Mouse (Mus musculus): ENCODE data around the gene Prdx1. TPM values are rescaled to one million over a fixed set of nuclear protein-coding genes. Genes with fewer than 3 reads are reported as not detected.
"Not testable (repeated sequence)": the region's sequence is repeated elsewhere in the genome, so short reads cannot be mapped to it uniquely, and the experiment has no call there.

The Prdx1 gene
- polyA plus RNA-seq, 1 experiment from 2014 or later, result 1,494 TPM

DNA sequence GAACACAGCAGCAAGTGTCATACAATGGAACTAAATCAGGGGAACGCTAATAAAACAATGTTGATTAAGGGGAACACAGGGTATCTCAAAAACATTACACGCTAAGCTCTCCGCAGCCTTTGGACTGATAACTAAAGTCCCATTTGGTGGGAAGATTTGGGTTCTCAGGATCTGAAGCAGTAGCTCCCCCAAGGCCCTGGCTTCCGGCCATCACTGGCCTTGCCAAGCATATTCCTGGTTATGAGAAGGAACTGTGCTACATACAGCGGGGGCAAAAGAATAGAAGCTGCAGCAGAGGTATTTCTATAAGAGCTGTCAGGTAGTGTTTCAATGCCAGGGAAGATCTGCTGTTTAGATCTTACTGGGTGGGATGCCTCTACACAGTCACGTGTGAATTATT is 32.1 kb upstream of the Prdx1 start:
- Histone ChIP-seq H3K4me1 (replicated peaks; ENCODE audit: control insufficient read depth, insufficient read depth, low read length) (peaks cover 11% of the 10 kb centered on the region), H3K9me3 (ENCODE audit: control insufficient read depth, low read length) (no peaks in the 10 kb centered on the region), H3K27ac (ENCODE audit: low read length) (no peak overlapping the region), H3K4me2 (ENCODE audit: low read depth, low read length) (no peak overlapping the region), H3K36me3 (ENCODE audit: control insufficient read depth, insufficient read depth, low read length) (peaks cover under 1% of the 10 kb centered on the region; the same call in 1 of the 2 replicates), H3K4me3 (ENCODE audit: low read length) (no peak overlapping the region), H3K27me3 (ENCODE audit: control insufficient read depth, insufficient read depth, low read depth, low read length) (no peaks in the 10 kb centered on the region), H3K9ac (ENCODE audit: low read length) (no peak overlapping the region)
- ATAC-seq (ENCODE audit: low read depth), result no peak
- WGBS, result 81% methylated on average over 6 of the region's 6 CpGs

DNA sequence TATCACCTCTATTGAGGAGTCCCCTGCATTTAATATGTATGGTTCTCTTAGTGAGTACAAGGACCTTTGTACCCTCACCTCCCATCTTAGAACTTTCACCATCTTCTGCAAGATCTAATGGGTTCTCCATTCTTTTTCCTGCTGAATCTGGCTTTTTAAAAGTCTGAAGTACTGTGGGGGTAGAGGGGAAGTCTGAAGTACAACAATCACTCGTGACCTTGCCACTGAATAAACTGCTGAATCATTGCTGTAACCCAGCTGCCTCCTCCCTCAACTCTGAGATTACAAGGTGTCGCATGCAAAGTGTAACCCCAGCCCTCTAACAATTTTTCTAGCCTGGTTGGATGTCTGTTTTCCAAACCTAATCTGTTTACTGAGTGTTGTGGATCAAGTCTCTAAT is 30.2 kb upstream of the Prdx1 start:
- no peak overlapping the region for H3K27ac ChIP-seq (ENCODE audit: low read length)
- WGBS, result 29% methylated on average over 2 of the region's 2 CpGs
- H3K4me3 ChIP-seq (ENCODE audit: low read length), result no peak overlapping the region
- no peaks in the 10 kb centered on the region for H3K9me3 ChIP-seq (ENCODE audit: control insufficient read depth, low read length)
- H3K36me3 ChIP-seq (ENCODE audit: control insufficient read depth, insufficient read depth, low read length), result no peaks in the 10 kb centered on the region
- no peak overlapping the region for H3K4me2 ChIP-seq (ENCODE audit: low read depth, low read length)
- H3K4me1 ChIP-seq (replicated peaks; ENCODE audit: control insufficient read depth, insufficient read depth, low read length), result peaks cover 6% of the 10 kb centered on the region
- H3K27me3 ChIP-seq (ENCODE audit: control insufficient read depth, insufficient read depth, low read depth, low read length), result no peaks in the 10 kb centered on the region
- H3K9ac ChIP-seq (ENCODE audit: low read length), result no peak overlapping the region
- ATAC-seq (ENCODE audit: low read depth), result no peak

GRCm38 (mm10) chr4:116655658-116656057 is 29.7 kb upstream of the Prdx1 start:
- Histone ChIP-seq H3K27me3 (ENCODE audit: control insufficient read depth, insufficient read depth, low read depth, low read length) (no peaks in the 10 kb centered on the region), H3K27ac (ENCODE audit: low read length) (no peak overlapping the region), H3K36me3 (ENCODE audit: control insufficient read depth, insufficient read depth, low read length) (no peaks in the 10 kb centered on the region), H3K9me3 (ENCODE audit: control insufficient read depth, low read length) (no peaks in the 10 kb centered on the region), H3K4me2 (ENCODE audit: low read depth, low read length) (no peak overlapping the region), H3K4me3 (ENCODE audit: low read length) (no peak overlapping the region), H3K9ac (ENCODE audit: low read length) (no peak overlapping the region), H3K4me1 (replicated peaks; ENCODE audit: control insufficient read depth, insufficient read depth, low read length) (peaks cover 3% of the 10 kb centered on the region)
- ATAC-seq (ENCODE audit: low read depth), result no peak
- WGBS, result 65% methylated on average over 3 of the region's 3 CpGs

DNA sequence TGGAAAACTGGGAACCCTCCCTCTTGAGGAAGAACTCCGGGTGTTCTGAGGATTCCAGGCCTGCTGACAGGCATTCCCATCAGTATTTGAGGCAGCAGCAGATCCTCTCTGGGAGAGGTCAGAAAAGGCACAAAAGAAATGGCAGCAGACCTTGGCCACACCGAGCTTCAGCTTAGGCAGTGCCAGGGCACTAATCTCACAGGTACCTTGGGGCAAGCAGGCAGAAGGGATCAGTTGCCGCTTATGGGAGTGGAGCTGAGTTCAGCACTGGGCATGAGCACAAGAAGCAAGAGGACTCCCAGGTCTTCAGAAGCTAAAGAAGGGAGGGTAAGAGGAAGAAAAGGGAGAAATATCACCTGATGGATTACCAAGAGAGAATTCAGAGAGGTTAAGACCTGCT is 27.4 kb upstream of the Prdx1 start:
- Histone ChIP-seq H3K36me3 (ENCODE audit: control insufficient read depth, insufficient read depth, low read length) (no peaks in the 10 kb centered on the region), H3K27ac (ENCODE audit: low read length) (no peak overlapping the region), H3K9me3 (ENCODE audit: control insufficient read depth, low read length) (no peaks in the 10 kb centered on the region), H3K27me3 (ENCODE audit: control insufficient read depth, insufficient read depth, low read depth, low read length) (no peaks in the 10 kb centered on the region), H3K4me1 (replicated peaks; ENCODE audit: control insufficient read depth, insufficient read depth, low read length) (no peaks in the 10 kb centered on the region; the same call in 1 of the 2 replicates), H3K9ac (ENCODE audit: low read length) (no peak overlapping the region), H3K4me2 (ENCODE audit: low read depth, low read length) (no peak overlapping the region), H3K4me3 (ENCODE audit: low read length) (no peak overlapping the region)
- 40% methylated on average over 3 of the region's 3 CpGs for WGBS
- no peak for ATAC-seq (ENCODE audit: low read depth)

DNA sequence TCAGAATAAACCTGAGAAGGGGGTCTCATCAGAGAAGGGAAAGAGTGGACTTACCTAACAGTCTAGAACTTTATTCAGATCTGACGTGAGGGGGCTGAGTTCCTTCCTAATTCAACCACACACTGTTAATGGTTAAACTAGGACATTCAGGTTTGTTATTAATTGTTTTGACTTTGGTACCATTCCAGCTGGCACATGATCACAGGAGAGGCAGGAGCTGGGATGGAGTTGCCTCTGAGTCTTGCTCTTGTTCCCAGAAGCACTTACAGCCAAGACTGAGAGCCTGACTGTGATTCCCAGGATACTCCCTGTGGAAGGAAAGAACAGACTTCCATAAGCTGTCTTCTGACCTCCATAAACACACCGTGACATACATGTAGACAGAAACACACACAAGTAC is 25.9 kb upstream of the Prdx1 start:
- H3K4me1 ChIP-seq (replicated peaks; ENCODE audit: control insufficient read depth, insufficient read depth, low read length), result no peaks in the 10 kb centered on the region; the same call in 1 of the 2 replicates
- no peaks in the 10 kb centered on the region for H3K36me3 ChIP-seq (ENCODE audit: control insufficient read depth, insufficient read depth, low read length)
- H3K27me3 ChIP-seq (ENCODE audit: control insufficient read depth, insufficient read depth, low read depth, low read length), result no peaks in the 10 kb centered on the region
- no peaks in the 10 kb centered on the region for H3K9me3 ChIP-seq (ENCODE audit: control insufficient read depth, low read length)
- H3K27ac ChIP-seq (ENCODE audit: low read length), result no peak overlapping the region
- H3K9ac ChIP-seq (ENCODE audit: low read length), result no peak overlapping the region
- no peak overlapping the region for H3K4me2 ChIP-seq (ENCODE audit: low read depth, low read length)
- peak; percentile 78; the same call in 1 of the 2 replicates for ATAC-seq (ENCODE audit: low read depth)
- WGBS, result 17% methylated on average over 2 of the region's 2 CpGs
- H3K4me3 ChIP-seq (ENCODE audit: low read length), result no peak overlapping the region

GRCm38 (mm10) chr4:116659916-116660315 is 25.4 kb upstream of the Prdx1 start:
- H3K4me2 ChIP-seq (ENCODE audit: low read depth, low read length); H3K36me3 ChIP-seq (ENCODE audit: control insufficient read depth, insufficient read depth, low read length); ATAC-seq (ENCODE audit: low read depth); H3K9ac ChIP-seq (ENCODE audit: low read length); H3K4me1 ChIP-seq (replicated peaks; ENCODE audit: control insufficient read depth, insufficient read depth, low read length); H3K9me3 ChIP-seq (ENCODE audit: control insufficient read depth, low read length); H3K27me3 ChIP-seq (ENCODE audit: control insufficient read depth, insufficient read depth, low read depth, low read length); H3K27ac ChIP-seq (ENCODE audit: low read length); H3K4me3 ChIP-seq (ENCODE audit: low read length): not testable (repeated sequence)
- 63% methylated on average over 6 of the region's 6 CpGs for WGBS

DNA sequence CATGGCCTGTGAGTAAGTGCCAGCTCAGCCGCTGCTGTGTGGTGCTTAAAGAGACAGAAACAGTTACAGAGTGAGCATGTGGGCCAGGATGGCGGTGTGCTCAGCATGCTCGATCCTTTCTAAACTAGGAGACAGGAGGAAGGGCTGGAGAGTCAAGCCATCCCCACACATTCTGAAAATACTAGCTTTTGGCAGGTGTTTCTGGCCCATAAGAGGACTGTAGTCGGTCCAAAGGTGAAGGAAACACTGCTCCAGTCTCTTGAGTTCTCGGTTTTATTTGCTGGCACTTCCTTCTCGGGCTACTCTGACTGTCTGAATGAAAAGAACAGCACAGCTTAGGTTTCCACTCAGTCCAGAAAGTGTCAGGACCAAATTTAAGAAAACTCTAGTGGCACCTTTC is 24.5 kb upstream of the Prdx1 start:
- Histone ChIP-seq H3K9me3 (ENCODE audit: control insufficient read depth, low read length) (no peaks in the 10 kb centered on the region), H3K9ac (ENCODE audit: low read length) (no peak overlapping the region), H3K4me3 (ENCODE audit: low read length) (no peak overlapping the region), H3K36me3 (ENCODE audit: control insufficient read depth, insufficient read depth, low read length) (no peaks in the 10 kb centered on the region), H3K27ac (ENCODE audit: low read length) (no peak overlapping the region), H3K4me1 (replicated peaks; ENCODE audit: control insufficient read depth, insufficient read depth, low read length) (no peaks in the 10 kb centered on the region; the same call in 1 of the 2 replicates), H3K27me3 (ENCODE audit: control insufficient read depth, insufficient read depth, low read depth, low read length) (no peaks in the 10 kb centered on the region), H3K4me2 (ENCODE audit: low read depth, low read length) (no peak overlapping the region)
- ATAC-seq (ENCODE audit: low read depth), result no peak
- 70% methylated on average over 6 of the region's 6 CpGs for WGBS

DNA sequence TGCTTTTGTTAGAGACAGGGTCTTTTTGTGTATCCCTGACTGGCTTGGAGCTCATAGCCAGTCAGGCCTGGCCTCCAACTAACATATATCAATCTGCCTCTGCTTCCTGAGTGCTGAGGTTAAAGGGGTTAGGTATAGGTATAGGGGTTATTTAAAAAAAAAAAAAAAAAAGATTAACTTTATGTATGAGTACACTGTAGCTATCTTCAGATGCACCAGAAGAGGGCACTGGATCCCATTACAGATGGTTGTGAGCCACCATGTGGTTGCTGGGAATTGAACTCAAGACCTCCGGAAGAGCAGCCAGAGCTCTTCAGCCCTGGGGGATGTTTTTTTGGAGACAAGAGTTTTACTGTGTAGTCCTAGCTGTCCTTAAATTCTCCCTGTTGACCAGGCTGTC is 23.3 kb upstream of the Prdx1 start:
- no peak overlapping the region for H3K4me2 ChIP-seq (ENCODE audit: low read depth, low read length)
- no peak for ATAC-seq (ENCODE audit: low read depth)
- WGBS, result 75% methylated on average over 1 of the region's 1 CpGs
- no peaks in the 10 kb centered on the region for H3K27me3 ChIP-seq (ENCODE audit: control insufficient read depth, insufficient read depth, low read depth, low read length)
- no peaks in the 10 kb centered on the region for H3K9me3 ChIP-seq (ENCODE audit: control insufficient read depth, low read length)
- H3K4me1 ChIP-seq (replicated peaks; ENCODE audit: control insufficient read depth, insufficient read depth, low read length), result no peaks in the 10 kb centered on the region; the same call in 1 of the 2 replicates
- no peak overlapping the region for H3K9ac ChIP-seq (ENCODE audit: low read length)
- no peaks in the 10 kb centered on the region for H3K36me3 ChIP-seq (ENCODE audit: control insufficient read depth, insufficient read depth, low read length)
- H3K27ac ChIP-seq (ENCODE audit: low read length), result no peak overlapping the region
- no peak overlapping the region for H3K4me3 ChIP-seq (ENCODE audit: low read length)

- no peaks in the 10 kb centered on the region for H3K36me3 ChIP-seq (ENCODE audit: control insufficient read depth, insufficient read depth, low read length)
- no peaks in the 10 kb centered on the region for H3K27me3 ChIP-seq (ENCODE audit: control insufficient read depth, insufficient read depth, low read depth, low read length)
- ATAC-seq (ENCODE audit: low read depth), result no peak
- no peak overlapping the region for H3K4me2 ChIP-seq (ENCODE audit: low read depth, low read length)
- H3K9me3 ChIP-seq (ENCODE audit: control insufficient read depth, low read length), result no peaks in the 10 kb centered on the region
- 51% methylated on average over 4 of the region's 4 CpGs for WGBS
- no peak overlapping the region for H3K4me3 ChIP-seq (ENCODE audit: low read length)
- H3K4me1 ChIP-seq (replicated peaks; ENCODE audit: control insufficient read depth, insufficient read depth, low read length), result no peaks in the 10 kb centered on the region
- H3K27ac ChIP-seq (ENCODE audit: low read length), result no peak overlapping the region
- no peak overlapping the region for H3K9ac ChIP-seq (ENCODE audit: low read length)
Observed at GRCm38 (mm10) chr4:116666625-116667024, 18.7 kb upstream of the Prdx1 start.

DNA sequence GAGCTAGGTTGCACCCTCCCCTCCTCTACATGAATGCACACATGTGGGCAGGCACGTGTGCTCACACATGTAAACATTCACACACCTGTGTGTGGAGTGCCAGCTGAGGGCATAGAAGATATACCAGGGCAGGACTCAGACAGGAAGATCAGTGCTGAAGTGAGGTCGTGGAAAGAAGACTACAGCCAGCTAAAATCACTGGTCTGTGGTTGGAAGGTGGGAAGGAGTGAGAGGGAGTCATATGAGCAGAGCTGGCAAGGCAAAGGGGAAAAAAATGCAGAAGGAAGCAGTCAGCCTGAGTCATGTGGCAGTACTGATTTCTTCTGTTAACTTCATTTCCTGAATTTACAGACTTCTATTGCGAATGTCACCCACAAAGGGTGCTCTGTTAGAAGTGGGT is 17.2 kb upstream of the Prdx1 start:
- no peaks in the 10 kb centered on the region for H3K9me3 ChIP-seq (ENCODE audit: control insufficient read depth, low read length)
- H3K4me1 ChIP-seq (replicated peaks; ENCODE audit: control insufficient read depth, insufficient read depth, low read length), result peaks cover 5% of the 10 kb centered on the region; the same call in 1 of the 2 replicates
- H3K9ac ChIP-seq (ENCODE audit: low read length), result no peak overlapping the region
- no peaks in the 10 kb centered on the region for H3K36me3 ChIP-seq (ENCODE audit: control insufficient read depth, insufficient read depth, low read length)
- H3K4me2 ChIP-seq (ENCODE audit: low read depth, low read length), result no peak overlapping the region
- H3K27ac ChIP-seq (ENCODE audit: low read length), result no peak overlapping the region
- WGBS, result 37% methylated on average over 3 of the region's 3 CpGs
- no peaks in the 10 kb centered on the region for H3K27me3 ChIP-seq (ENCODE audit: control insufficient read depth, insufficient read depth, low read depth, low read length)
- no peak for ATAC-seq (ENCODE audit: low read depth)
- H3K4me3 ChIP-seq (ENCODE audit: low read length), result no peak overlapping the region
